Mouse (Mus musculus) lung, embryonic 14.5 days (tissue): ENCODE results near the gene Fdps. TPM values are rescaled to one million over a fixed set of nuclear protein-coding genes. Genes with fewer than 3 reads are reported as not detected.
A peak's percentile ranks its signal among the peaks of the same experiment; 100 is the strongest.

Experiments used
- ATAC-seq: fragments of 200-750 bp; cut with Nextera tagmentation; 2 replicates; pipeline ENCODE4 v1.8.0; 2017; ENCODE audit warnings: mild to moderate bottlenecking, moderate TSS enrichment, moderate library complexity; ENCODE audit not compliant: insufficient read depth
- DNase-seq: peaks from one replicate; pipeline ENCODE4 v3.0.0-alpha.2; 2015
- H3K27ac ChIP-seq: fragments of 300-500 bp; sonication (generic); 2 replicates; pipeline ENCODE4 v1.5.1; 2014; ENCODE audit warnings: low read depth, mild to moderate bottlenecking, moderate library complexity
- H3K27me3 ChIP-seq: fragments of 300-500 bp; sonication (generic); 2 replicates; pipeline ENCODE4 v1.6.1; 2014; ENCODE audit warnings: low read length, control low read depth; ENCODE audit not compliant: insufficient read depth
- H3K36me3 ChIP-seq: fragments of 300-500 bp; sonication (generic); 2 replicates; pipeline ENCODE4 v1.6.1; 2014; ENCODE audit warnings: control low read depth; ENCODE audit not compliant: insufficient read depth
- H3K4me1 ChIP-seq: fragments of 300-500 bp; sonication (generic); 2 replicates; pipeline ENCODE4 v1.6.1; 2014; ENCODE audit warnings: antibody characterized with exemption, control low read depth; ENCODE audit not compliant: insufficient read depth
- H3K4me2 ChIP-seq: fragments of 300-500 bp; sonication (generic); 2 replicates; pipeline ENCODE4 v1.6.1; 2014; ENCODE audit warnings: mild to moderate bottlenecking
- H3K4me3 ChIP-seq: fragments of 300-500 bp; sonication (generic); 2 replicates; pipeline ENCODE4 v1.5.1; 2014; ENCODE audit warnings: low read depth, low read length
- H3K9ac ChIP-seq: fragments of 300-500 bp; sonication (generic); 2 replicates; pipeline ENCODE4 v1.6.1; 2014
- H3K9me3 ChIP-seq: fragments of 300-500 bp; sonication (generic); 2 replicates; pipeline ENCODE4 v1.6.1; 2016; ENCODE audit warnings: low read depth, low read length, control low read depth
- CTCF ChIP-seq: IDR thresholded peaks from 2 replicates; pipeline ENCODE4 v1.5.1; 2016; ENCODE audit warnings: antibody characterized with exemption, low read depth
- WGBS: fragments of 180-500 bp; shearing (Covaris S2); extraction: QIAGEN DNeasy Blood & Tissue Kit; methylation state at CpG from one replicate; pipeline ENCODE4 v1.1.7; 2014; 5-methylcytosine and 5-hydroxymethylcytosine counted together
- polyA plus RNA-seq: library from polyadenylated mRNA; unstranded; fragments of >200 nt; fragmentation: Nextera tagmentation; extraction: Ambion mirVana; gene quantifications from 2 replicates; pipeline ENCODE4 v1.2.1, GENCODE M21; 2014

Fdps gene
- polyA plus RNA-seq: 164 and 177 TPM in 2 replicates

GRCm38 (mm10) chr3:89101812-89102494 is at the start of gene Fdps:
Gene Fdps (minus strand): TSS chr3:89101959.
- TF ChIP-seq CTCF: no peak; the same call in 1 of the 2 replicates
- H3K9me3 ChIP-seq: no peaks in the 10 kb centered on the region
- under 1% methylated on average over 26 of the region's 26 CpGs for WGBS
- peak within 1 kb of the TSS; percentile 67 for H3K9ac ChIP-seq
- H3K4me3 ChIP-seq: peak within 1 kb of the TSS; percentile 71
- peak within 1 kb of the TSS; percentile 75; the same call in 1 of the 2 replicates for H3K27ac ChIP-seq
- H3K36me3 ChIP-seq: peaks cover 32% of the 10 kb centered on the region
- ATAC-seq (peak; percentile 100), DNase-seq (peak; percentile 100)
- peak within 1 kb of the TSS; percentile 92 for H3K4me2 ChIP-seq
- H3K27me3 ChIP-seq: no peaks in the 10 kb centered on the region
- H3K4me1 ChIP-seq: peaks cover 5% of the 10 kb centered on the region

DNA sequence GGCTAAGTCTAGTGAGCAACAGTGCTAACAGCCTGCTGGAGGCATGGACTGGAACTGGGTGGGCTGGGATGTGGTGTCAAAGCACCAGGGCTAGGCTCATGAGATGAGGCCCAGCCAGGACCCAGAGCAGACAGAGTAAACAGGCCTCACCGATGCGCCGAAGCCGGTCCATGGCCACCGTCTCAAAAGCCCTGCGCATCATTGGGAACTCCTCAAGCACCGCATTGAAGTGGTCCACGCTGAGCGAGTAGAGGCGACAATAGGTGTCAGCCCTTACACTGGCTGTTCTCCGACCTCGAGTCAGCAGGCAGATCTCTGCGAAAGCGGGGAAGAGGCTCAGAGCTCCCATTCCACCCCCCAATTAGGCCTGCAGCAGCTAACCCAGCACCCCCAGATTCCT is 46.8 kb upstream of the Fdps start:
- H3K9me3 ChIP-seq: no peaks in the 10 kb centered on the region
- TF ChIP-seq CTCF: no peak
- ATAC-seq (no peak), DNase-seq (no peak)
- H3K4me3 ChIP-seq: no peak overlapping the region
- H3K27me3 ChIP-seq: peaks cover 23% of the 10 kb centered on the region
- no peaks in the 10 kb centered on the region for H3K36me3 ChIP-seq
- no peak overlapping the region for H3K27ac ChIP-seq
- no peak overlapping the region for H3K9ac ChIP-seq
- no peaks in the 10 kb centered on the region; the same call in 1 of the 2 replicates for H3K4me1 ChIP-seq
- H3K4me2 ChIP-seq: no peak overlapping the region
- WGBS: 62% methylated on average over 14 of the region's 14 CpGs

- no peaks in the 10 kb centered on the region for H3K36me3 ChIP-seq
- no peak for TF ChIP-seq CTCF
- ATAC-seq: peak; percentile 45
- peak overlapping the region; percentile 26 for H3K4me3 ChIP-seq
- no peak overlapping the region for H3K27ac ChIP-seq
- H3K4me1 ChIP-seq: no peaks in the 10 kb centered on the region; the same call in 1 of the 2 replicates
- peaks cover 23% of the 10 kb centered on the region for H3K27me3 ChIP-seq
- no peak overlapping the region for H3K9ac ChIP-seq
- WGBS: 12% methylated on average over 15 of the region's 15 CpGs
- H3K9me3 ChIP-seq: no peaks in the 10 kb centered on the region
- peak overlapping the region; percentile 59 for H3K4me2 ChIP-seq
- DNase-seq: peak; percentile 23
Observed at GRCm38 (mm10) chr3:89147979-89148311, 46.2 kb upstream of the Fdps start.

GRCm38 (mm10) chr3:89147101-89147978 is 45.6 kb upstream of the Fdps start:
- ATAC-seq: peak; percentile 85
- Histone ChIP-seq H3K4me2 (peak overlapping the region; percentile 59), H3K27me3 (peaks cover 23% of the 10 kb centered on the region), H3K4me1 (no peaks in the 10 kb centered on the region; the same call in 1 of the 2 replicates), H3K9ac (no peak overlapping the region), H3K27ac (no peak overlapping the region), H3K9me3 (no peaks in the 10 kb centered on the region), H3K36me3 (no peaks in the 10 kb centered on the region), H3K4me3 (peak overlapping the region; percentile 26)
- no peak for TF ChIP-seq CTCF
- 20% methylated on average over 26 of the region's 26 CpGs for WGBS
- DNase-seq: peak; percentile 34

DNA sequence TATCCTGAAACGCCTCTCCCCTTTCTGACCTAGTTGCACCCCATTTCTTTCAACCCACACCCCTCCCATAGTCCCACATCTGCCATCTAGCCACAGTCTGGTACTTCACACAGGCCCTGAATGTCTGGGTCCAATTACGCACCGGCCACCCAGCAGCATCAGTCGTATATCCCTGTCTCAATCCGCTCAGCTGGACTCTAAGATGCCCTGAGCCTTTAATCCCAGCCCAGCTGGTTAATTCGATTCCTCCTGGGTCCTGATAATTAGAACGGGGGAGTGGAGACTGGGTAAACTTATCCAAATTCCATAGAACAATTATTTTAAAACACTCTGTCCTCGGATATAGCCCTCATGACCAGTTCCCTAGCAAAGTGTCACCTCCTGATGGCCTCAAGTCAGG is 43.8 kb upstream of the Fdps start:
- Histone ChIP-seq H3K27ac (no peak overlapping the region), H3K27me3 (peaks cover 23% of the 10 kb centered on the region), H3K4me1 (no peaks in the 10 kb centered on the region; the same call in 1 of the 2 replicates), H3K36me3 (no peaks in the 10 kb centered on the region), H3K9ac (no peak overlapping the region), H3K9me3 (no peaks in the 10 kb centered on the region), H3K4me3 (no peak overlapping the region), H3K4me2 (no peak overlapping the region)
- 48% methylated on average over 8 of the region's 8 CpGs for WGBS
- DNase-seq (no peak), ATAC-seq (no peak)
- TF ChIP-seq CTCF: no peak

- Histone ChIP-seq H3K4me3 (no peak overlapping the region), H3K27me3 (peaks cover 23% of the 10 kb centered on the region), H3K9me3 (no peaks in the 10 kb centered on the region), H3K36me3 (no peaks in the 10 kb centered on the region), H3K9ac (no peak overlapping the region), H3K4me2 (no peak overlapping the region), H3K4me1 (no peaks in the 10 kb centered on the region; the same call in 1 of the 2 replicates), H3K27ac (no peak overlapping the region)
- no peak for DNase-seq
- no peak for TF ChIP-seq CTCF
- 77% methylated on average over 10 of the region's 10 CpGs for WGBS
- no peak for ATAC-seq
Observed at GRCm38 (mm10) chr3:89144821-89145220, 43.1 kb upstream of the Fdps start.

DNA sequence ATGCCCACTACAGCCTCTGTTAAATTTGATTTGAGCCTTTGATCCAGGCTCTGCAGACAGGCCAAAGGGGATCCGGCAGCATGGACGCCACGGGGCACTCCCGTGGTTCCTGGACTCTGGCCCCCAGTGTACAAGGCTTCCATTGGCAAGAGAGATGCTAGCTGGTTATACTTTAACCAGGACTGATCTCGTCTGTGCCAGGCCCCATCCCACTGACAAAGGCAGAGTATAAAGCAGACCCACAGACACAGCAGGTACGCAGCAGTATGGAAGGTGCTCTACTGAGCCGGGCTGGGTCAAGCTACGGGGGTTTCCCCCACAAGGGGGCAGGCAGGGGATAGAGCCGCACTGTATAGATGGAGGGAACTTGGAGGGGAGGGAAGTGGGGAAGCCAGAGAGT is 34.6 kb upstream of the Fdps start:
- Histone ChIP-seq H3K4me1 (no peaks in the 10 kb centered on the region; the same call in 1 of the 2 replicates), H3K4me2 (no peak overlapping the region), H3K27me3 (no peaks in the 10 kb centered on the region), H3K27ac (no peak overlapping the region), H3K36me3 (no peaks in the 10 kb centered on the region), H3K9me3 (no peaks in the 10 kb centered on the region), H3K9ac (no peak overlapping the region), H3K4me3 (peak overlapping the region; percentile 14; the same call in 1 of the 2 replicates)
- DNase-seq (peak; percentile 23), ATAC-seq (peak; percentile 58; the same call in 1 of the 2 replicates)
- WGBS: 38% methylated on average over 9 of the region's 9 CpGs
- TF ChIP-seq CTCF: peak; percentile 44
